Mouse (Mus musculus) c-Kit-positive CD71-positive TER-119-negative erythroid progenitor cells, embryonic 14.5 days (primary cell): ENCODE results near the gene Slc17a6.

Experiments
- DNase-seq: peaks from one replicate; pipeline ENCODE4 v3.0.0-alpha.2; 2013; ENCODE audit warnings: low read depth

The Slc17a6 gene

DNA sequence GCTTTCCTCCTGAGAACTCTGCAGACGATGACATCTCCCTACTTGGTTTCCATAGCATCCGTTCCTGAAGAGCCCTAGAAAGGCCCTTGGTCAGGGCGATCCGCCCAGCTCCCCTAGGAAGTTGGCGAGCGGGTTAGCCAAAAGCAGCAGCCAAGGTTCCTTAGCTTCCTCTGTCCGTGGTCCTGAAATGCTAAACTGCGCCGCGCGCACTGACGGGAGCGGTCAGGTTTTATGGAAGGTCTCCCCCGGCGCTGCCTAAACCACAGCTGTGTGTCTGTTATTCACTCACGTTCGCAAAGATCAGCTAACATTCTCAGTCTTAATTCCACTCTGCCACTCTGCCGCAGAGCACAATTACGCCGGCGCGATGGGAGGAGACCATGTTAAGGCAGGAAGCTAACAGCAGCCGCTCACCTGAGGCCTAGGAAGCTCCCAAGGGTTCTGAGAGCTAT is at the start of gene Slc17a6:
Gene Slc17a6, plus strand, starts transcription at position 313 of the 452 bp plus-strand sequence.
- DNase-seq = peak; percentile 20

DNA sequence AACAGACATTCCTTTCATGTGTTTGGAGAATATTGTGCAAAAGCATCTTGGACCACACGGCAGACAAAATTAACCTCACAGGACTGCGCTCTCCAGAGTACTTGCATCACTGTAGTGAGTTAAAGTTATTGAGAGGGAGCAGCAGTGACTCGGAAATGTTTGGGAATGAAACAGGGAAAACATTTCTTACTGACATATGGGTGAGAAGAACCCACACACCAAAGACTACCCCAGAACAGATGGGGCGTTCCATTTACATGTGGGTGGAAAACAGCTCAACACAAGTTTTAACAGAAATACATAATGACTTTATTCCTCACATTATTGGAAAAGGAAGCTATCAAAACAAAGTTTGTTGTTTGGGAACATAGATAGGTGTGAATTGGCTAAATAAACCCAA is 21.8 kb upstream of the Slc17a6 start:
- no peak for DNase-seq

DNA sequence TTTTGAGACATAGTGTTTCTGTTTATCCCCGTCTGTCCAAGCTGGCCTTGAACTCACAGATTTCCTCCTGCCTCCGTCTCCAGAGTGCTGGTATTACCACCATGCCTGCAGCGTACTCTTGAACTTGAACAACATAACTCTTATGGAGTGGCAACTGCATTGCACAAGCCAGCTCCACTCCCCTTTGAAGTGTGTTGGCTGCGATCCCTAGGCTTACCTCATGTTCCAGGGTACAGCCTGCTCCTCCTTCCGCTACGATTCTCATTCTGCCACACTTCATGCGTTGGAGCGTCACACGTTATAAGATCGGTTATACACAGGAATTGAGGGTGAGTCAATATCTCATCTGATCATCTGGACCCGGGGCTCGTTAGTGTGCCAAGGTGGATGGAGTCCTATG is 18.1 kb upstream of the Slc17a6 start:
- DNase-seq = no peak

DNA sequence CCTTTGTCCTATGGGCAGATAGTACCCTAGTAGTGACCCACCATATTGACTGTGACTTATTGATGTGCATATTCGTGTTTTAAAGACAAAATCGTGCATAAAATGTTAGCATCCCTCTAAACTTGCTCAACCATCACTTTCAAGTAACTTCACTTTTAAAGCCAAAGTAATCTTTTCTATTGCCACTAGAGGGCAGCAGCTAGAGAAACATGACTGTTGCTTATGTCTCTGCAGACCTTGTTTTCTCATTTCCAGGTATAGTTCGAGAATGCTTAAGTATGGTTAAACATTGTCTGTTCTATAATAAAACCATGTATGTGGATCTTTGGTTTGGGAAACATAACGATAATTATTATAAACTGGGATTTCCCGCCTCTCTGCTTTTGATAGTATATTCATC is 7.4 kb upstream of the Slc17a6 start:
- DNase-seq = peak; percentile 3

DNA sequence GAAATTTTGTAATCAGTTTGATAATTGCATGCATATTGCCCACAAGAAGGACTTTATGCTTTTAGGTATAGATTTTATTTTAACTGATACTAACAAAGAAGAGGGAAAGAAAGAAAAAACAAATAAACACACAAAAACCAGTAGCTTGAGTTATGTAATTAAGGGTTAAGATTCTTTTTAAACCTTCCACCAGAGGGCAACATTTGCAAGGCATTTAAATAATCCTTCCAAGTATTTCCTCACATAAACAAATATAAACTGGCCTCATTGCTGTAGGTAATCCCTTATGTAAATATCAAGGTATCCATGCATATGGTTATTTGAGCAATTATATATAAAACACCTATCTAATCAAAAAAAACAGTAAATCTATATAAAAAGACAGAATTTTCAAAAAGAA is 3.9 kb upstream of the Slc17a6 start:
- DNase-seq = peak; percentile 3

DNA sequence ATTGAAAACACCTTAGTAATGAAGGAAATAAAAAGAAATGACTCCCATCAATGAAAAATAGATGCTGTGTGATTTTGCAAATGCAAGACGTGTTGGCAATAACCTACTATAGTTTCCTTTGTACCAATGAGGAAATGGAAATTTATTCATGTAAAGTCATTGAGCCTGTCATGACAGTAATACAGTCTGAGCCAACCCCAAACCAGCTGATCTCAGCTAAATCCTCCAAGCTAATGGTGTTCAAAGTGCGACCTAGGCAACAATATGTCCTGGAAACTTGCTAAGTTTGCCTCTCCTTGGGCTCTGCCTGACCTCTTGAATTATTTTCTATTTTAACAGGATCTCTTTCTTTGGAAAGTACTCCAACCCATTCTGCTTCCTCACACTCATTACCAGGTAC is 3.4 kb upstream of the Slc17a6 start:
- DNase-seq = no peak

DNA sequence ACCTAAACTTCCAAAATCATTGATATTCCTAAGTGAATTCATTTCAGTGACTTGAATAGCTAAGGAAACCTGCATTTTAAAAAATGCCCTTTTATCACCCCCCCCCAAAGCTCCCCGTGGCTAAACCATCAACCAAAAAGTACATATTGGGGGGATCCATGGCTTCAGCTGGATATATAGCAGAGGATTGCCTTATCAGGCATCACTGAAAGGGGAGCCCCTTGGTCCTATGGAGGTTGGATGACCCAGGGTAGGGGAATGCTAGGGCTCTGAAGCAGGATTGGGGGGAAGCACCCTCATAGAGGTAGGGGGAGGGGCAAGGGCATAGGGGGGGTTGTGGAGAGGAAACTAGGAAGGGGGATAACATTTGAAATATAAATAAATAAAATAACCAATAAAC is 1.8 kb upstream of the Slc17a6 start:
- DNase-seq = no peak

DNA sequence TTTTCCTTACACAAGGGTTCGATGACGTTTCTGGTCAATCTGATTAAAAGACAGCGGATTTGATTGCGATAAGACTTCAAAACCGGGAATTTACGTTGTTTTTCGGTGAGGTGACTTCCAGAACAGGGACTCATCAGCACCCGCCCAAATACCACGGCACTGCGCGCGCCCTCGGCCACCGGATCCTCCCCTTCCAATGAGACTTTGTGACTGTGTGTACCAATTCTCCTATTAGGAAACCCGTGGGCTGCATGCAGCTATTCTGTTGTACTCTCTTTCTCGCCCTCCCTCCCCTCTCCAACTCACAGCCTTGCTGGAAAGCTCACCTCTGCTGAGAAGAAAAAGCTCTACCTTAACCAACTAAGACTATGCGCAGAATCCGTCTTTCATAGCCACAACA is 390 bp downstream of the Slc17a6 start:
- no peak for DNase-seq

DNA sequence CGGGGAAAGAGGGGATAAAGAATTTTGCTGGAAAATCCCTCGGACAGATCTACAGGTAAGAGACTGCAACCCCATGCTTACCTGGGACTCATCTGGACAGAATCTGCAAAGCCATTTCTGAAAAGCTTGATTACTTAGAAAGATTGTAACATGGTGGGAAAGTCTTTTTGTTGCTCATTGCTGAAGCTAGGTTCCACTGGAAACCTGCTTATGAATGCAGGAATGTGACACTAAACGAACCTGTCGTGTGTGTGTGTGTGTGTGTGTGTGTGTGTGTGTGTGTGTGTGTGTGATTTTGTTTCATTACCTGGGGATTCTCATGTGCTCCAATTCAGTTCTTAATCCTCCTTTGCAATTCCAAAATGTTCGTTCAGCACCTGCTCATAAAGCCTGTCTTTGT is 860 bp downstream of the Slc17a6 start:
- DNase-seq = no peak

DNA sequence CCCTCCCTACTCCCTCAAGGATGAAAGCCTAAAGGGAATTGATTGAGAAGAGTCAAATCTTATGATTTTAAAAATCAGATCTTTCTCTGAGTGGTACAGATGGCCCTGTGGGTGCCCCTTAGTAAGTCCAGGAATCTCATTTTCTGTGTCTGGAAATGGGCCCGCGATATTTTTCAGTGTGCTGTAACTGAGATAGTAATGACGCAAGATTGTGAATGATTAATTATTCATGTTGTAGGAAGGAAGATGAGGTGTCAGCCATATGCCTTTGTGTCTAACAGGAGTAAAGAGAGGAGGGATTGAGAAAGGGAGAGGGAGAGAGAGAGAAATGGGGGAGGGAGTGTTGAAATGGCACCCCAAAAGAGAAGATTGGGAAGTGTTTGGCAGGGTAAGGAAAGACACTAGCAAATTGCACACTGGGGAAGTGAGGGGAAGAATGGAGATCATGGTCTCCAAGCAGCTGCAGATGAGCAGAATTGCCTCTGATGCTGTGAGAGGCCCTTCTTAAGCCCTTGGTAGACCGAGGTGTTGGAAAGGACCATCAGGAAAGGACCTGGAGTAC is 2.6 kb downstream of the Slc17a6 start:
- no peak for DNase-seq

DNA sequence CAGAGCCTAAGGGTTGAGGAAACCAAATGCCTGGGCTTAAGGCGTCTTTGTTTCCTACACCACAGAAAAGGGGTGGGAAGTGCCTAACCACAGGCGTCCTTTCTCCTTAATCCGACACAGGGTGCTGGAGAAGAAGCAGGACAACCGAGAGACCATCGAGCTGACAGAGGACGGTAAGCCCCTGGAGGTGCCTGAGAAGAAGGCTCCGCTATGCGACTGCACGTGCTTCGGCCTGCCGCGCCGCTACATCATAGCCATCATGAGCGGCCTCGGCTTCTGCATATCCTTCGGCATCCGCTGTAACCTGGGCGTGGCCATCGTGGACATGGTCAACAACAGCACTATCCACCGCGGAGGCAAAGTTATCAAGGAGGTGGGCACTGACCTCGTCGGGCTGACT is 3.4 kb downstream of the Slc17a6 start:
- no peak for DNase-seq

DNA sequence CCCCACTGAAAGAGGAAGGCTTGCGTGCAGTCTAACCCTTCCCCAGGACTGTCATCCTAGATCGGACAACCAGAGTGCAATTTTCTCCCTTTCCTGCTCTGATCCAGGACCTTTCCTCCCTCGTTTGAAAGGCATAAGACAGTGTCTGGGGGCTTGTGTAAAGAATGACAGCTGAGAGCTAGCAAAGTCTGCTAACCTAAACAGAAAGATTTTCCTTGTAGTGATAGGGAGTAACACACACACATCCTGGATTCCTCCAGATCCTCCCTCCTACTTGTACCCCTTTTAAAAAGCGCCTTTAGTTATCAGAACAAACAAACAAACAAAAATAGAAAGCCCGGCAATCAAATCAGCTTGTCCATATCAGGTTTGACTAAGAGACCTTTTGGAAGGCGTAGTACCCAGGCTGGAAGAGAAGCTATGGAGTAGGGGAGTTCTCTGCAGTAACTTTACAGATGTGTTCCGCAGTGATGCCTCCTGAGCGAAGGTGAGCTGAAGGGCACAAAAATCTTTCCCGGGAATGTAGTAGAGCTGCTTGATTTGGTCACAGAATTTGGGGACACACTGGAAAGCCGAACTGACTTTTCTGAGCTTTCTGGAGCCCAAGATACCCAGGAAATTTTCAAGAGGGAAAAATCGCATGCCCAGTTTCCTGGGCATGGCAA is 3.9 kb downstream of the Slc17a6 start:
- no peak for DNase-seq

DNA sequence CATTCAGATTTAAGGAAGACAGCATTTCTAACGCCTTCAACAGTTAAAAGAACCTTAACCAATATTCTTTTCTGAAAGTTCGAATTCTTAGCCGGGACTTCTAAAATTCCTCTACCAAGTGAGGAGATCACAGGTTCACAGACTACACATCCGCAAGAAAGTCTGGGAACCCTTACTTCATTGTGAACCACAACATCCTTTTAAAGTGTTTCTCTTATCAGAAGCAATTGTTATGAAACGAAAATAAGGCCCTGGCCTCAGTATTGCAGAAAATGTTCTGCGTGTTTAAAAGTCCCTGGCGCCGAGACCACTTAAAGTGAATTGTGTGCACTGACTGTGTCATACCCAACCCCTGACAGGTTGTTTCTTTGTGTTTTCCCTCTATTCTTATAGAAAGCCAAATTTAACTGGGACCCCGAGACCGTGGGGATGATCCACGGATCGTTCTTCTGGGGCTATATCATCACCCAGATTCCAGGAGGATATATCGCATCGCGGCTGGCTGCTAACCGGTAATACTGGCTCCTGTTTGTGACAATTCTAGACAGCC is 4.7 kb downstream of the Slc17a6 start:
- DNase-seq = no peak

DNA sequence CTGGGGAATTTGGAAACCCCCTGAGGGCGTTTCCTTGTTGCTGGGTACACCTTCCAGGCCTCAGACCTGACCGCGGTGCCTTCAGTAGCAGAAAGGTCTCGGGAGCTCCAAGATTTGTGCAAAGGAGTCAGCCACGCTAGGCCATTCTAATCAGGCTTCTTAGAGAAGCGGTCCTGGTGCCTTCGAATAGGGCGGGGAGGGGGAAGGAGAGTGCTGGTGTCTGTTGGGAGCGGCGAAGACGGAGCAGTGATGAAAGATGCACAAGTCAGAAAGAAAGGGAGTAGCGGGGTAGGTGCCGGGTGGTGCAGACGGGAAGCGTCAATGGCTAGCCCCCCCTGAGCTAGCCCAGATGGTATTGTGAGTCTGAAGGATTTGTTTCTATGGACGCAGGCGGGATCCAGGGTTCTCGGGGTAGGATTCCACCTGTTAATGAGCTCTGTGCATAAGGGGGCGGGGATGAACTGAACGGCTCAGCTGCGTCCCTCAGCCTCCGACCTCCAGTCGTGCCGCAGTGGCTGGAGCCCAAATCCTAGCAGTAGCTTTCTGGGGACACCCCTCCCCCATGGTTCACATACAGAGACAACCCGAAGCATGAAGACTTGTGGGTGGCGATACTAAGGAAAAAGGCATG is 5.3 kb downstream of the Slc17a6 start:
- no peak for DNase-seq

DNA sequence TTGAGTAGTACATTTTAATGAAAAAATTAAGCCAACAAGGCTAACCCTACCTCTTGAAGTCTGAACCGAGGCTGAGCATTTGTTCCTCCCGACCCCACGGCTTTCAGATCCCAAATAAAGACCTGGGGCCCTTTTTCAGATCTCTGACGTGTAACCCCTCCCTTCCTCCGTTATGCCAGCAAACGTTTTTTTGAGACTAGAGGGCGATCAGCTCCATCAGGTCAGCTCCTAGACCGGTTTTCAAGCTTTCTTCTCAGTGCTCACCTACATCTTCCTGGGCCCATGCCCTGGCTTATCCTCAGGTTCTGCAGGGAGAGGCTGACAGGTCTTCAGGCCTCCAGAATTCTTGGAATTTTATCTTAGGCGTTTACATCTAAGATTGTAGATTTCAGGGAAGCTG is 5.9 kb downstream of the Slc17a6 start:
- DNase-seq = no peak

DNA sequence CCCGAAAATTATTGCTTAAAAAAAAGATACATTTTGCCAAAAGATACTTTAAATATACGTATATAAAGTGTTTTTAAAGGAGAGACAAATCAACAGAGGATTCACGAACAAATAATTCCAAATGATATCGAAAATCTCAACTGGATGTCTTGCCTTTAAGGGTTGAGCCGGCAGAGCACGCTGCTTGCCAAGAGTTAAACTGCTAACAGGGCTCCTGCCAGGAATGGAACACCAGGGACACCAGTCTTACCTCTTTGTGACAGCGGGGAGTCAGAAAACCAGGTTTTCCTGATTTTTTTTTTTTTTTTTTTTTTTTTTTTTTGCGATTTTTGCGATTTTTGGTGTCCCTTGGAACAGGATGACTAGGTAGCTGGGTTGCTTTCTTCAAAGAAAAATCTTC is 6.5 kb downstream of the Slc17a6 start:
- no peak for DNase-seq

DNA sequence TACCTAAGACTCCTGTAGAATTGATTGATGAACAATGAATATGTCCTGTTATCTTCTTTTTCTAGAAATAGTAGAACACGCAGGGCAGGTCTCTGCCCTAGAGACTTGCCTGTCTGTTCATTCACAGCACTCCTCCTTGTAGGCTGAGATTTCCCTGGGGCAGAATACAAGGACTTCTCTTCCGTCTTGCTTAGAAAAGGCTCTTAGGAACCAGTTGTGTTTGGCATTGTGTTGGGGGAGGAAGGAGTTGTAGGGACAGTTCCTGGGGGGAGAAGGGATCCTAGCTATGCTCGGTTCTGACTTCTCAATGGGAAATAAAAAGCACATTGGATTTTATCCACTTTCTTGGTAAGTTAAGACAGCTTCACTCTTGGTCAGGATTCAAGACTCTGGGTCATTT is 7.4 kb downstream of the Slc17a6 start:
- DNase-seq = no peak

DNA sequence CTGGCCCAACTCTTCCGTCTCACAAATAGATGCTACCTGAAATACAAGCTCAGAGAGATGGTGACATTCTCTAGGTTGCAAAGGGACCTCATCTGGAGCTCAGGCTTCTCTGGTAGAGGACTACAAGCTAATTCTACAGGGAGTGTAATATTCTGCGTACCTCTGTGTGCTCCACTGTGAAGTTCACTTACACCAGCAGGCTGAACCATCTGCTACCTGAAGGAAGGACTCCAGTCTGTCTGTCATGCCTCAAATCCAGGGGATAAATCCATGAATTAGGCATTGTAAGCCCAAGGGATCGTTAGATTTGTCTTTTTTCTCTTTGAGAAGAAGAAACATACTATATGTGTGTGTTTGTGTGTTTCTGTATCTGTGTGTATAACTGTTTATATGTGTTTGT is 9.4 kb downstream of the Slc17a6 start:
- no peak for DNase-seq

DNA sequence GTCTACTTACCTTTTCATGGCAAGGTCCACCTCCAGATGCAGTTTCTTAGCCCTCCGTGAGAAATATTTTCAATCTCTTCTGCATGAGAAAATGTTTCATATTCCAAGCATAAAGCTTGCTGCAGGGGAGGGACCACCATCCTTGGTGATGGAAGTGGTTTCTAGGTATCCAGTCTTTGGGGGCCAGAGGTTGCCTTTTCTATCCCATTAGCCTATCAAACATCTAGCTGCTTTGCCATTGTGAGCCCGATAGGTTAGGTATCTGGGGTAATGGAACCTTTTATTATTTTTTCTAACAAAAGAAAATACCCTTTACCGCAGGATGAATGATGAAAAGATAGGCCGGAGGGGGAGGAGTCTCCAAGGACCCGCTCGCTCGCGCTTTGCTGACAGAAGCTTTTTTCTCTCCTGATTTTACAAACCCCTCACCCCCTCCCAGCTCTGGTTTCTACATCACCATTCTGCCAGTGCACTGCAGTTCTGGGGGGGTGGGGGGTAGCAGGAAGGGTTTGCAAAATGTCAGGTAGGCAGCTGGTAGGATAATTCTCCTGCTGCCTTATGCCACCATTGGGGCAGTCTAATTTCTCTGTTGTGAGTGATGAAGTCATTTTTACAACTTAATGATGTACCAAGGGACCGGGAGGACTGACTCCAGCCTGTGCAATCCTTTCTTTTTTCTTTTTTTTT is 10.9 kb downstream of the Slc17a6 start:
- no peak for DNase-seq

DNA sequence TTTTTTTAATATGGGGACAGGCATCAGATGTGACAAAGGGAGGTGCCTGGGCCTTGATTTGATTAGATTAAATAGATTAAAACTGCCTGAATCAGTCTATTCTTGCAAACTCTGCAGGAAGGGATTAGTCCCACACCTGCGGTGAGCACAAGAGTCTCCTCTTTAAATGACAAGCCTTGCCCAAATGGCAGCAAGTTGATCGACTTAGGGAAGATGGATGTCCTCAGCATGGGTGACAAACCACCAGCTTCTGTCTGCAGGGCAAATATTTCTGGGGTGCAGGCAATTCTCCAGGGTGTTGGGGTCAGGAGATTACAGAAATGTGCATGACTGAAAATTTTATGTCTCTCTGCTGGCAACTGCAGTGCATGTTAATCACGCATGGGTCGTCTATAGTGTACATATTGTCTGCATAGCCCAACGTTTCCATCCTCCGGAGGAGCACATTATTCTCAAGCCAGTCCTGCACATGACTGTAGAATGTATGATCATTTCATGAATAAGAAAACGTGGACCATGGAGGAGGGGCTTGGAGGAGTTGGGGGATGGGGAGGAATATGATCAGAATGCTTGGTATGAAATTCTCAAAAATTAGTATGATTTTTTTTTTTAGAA is 11.5 kb downstream of the Slc17a6 start:
- no peak for DNase-seq

DNA sequence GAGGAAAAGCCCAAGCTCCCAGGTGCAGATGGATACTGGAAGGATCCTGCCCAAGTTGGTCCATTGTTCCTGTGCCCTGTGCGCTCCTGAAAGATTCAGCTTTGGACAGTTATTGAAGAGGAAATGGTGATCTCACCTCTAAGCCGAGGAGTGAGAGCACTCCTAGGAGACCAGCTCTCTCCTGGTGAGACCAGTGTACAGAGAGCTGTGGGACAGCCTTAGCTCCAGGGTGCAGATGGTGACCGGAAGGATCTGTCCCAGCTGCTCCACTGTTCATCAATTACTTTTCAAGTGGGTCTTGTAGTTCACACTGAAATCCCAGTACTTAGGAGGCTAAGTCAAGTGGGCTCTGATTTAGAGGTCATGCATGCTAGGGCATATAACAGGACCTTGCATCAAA is 35.3 kb downstream of the Slc17a6 start:
- DNase-seq = no peak

DNA sequence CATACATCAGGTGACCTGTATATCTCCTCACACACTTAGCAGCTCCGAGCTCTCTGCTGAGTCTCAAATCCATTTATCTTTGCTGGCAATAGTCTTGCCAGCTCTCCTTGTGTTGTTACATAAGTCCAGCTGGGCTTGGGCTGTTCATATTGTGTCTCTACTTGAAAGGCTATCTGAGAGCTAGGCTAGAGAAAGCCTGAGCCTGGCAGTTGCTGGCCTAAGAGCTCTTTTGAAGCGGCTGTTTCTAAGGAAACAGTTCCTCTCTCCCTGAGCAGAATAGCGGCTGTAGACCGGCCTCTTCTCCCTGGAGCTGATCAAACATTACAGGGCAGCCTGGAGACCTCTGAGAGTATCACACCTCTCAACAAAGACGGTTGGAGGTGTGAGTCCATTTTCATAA is 40.6 kb downstream of the Slc17a6 start:
- DNase-seq = no peak
